16 mouse cellular contexts compared by ENCODE assay signal in the genomic region with DNA sequence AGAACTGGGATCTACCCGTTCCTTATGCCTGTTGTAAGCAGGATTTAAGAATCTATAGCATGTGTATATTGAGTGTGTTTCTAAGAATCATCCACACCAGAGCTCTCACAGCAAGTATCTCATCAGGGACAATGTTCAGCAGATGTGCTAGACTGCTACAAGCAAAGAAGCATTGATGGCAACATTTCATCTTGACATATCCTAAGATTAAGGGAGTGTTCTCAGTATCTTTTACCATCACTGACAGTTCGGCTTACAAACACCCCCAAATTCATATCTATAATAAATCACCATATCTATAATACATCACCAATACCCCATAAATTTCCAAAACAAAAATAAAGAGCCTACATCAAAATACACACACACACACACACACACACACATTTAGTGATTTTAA.
"Had no signal": no experiment of that assay in that cellular context is flagged by ENCODE, and none has a peak within 500 bp of the region (broad histone marks: within the 10 kb centered on the region; RNA-seq: fewer than 3 reads in every experiment).

No protein-coding gene starts in this region.

- ATAC-seq: liver, postnatal 0 days had no signal

- H3K4me1 ChIP-seq: liver, embryonic 13.5 days; liver, embryonic 15.5 days; megakaryocyte, embryonic 14.5 days; midbrain, embryonic 12.5 days; neural tube, embryonic 12.5 days; stomach, embryonic 15.5 days had no signal

- H3K9ac ChIP-seq: liver, embryonic 13.5 days; liver, embryonic 15.5 days; liver, postnatal 0 days; midbrain, embryonic 12.5 days; neural tube, embryonic 12.5 days; stomach, embryonic 15.5 days had no signal

- H3K4me3 ChIP-seq: liver, embryonic 13.5 days; liver, embryonic 15.5 days; megakaryocyte, embryonic 14.5 days; midbrain, embryonic 12.5 days; neural tube, embryonic 12.5 days; stomach, embryonic 15.5 days had no signal

- H3K9me3 ChIP-seq: liver, embryonic 13.5 days; liver, embryonic 15.5 days; megakaryocyte, embryonic 14.5 days; midbrain, embryonic 12.5 days; neural tube, embryonic 12.5 days; stomach, embryonic 15.5 days had no signal

- H3K27me3 ChIP-seq: liver, embryonic 13.5 days; liver, embryonic 15.5 days; megakaryocyte, embryonic 14.5 days; midbrain, embryonic 12.5 days; neural tube, embryonic 12.5 days; stomach, embryonic 15.5 days had no signal

- H3K27ac ChIP-seq: liver, embryonic 13.5 days; liver, embryonic 15.5 days; macrophage; midbrain, embryonic 12.5 days; neural tube, embryonic 12.5 days; stomach, embryonic 15.5 days; stomach, postnatal 0 days had no signal

- H3K4me2 ChIP-seq: liver, embryonic 11.5 days; liver, embryonic 13.5 days; liver, embryonic 15.5 days; midbrain, embryonic 12.5 days; neural tube, embryonic 12.5 days; stomach, embryonic 15.5 days had no signal

- DNase-seq: liver, embryonic 13.5 days; liver, postnatal 0 days; lung, postnatal 14 days; midbrain, embryonic 14.5 days; right cerebral cortex, postnatal 14 days; thymus, adult 2 months; thymus, postnatal 25 days; thymus, postnatal 4 days had no signal

- H3K36me3 ChIP-seq: liver, embryonic 13.5 days; midbrain, embryonic 12.5 days; neural tube, embryonic 12.5 days; stomach, embryonic 15.5 days had no signal
